Mouse (Mus musculus) ES-Bruce4 (cell line): Measurements from ENCODE around the gene Arhgef11.

Experiments used
- CTCF ChIP-seq: IDR thresholded peaks from one replicate; pipeline ENCODE4 v1.8.1; 2011; ENCODE audit warnings: low read depth, low read length
- POLR2A ChIP-seq: IDR thresholded peaks from one replicate; pipeline ENCODE4 v1.8.1; 2011; ENCODE audit warnings: low read length; ENCODE audit not compliant: insufficient read depth

DNA sequence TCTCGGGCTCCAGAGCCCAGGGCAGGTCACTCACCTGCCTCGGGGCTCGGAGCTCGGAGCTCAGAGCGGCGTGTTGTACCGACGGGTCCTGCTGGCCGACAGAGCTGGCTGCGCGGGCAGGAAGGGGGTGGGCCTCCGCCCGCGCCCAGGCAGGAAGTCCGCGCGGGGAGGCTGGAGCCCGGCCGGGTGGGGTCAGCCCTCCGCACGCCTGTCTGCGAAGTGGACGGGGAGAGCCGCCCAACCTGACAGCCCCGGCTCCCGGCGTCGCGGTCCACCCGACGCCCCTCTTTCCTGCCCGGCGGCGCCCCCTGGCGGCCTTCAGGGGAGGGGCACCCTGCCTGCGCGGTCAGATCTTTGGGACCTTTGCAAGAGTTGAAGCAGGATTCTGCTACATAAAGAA lies 151.5 kb downstream of the Arhgef11 start:
- TF ChIP-seq POLR2A: no peak
- peak; percentile 70 for TF ChIP-seq CTCF
